Mouse (Mus musculus) right cerebral cortex, adult 2 months (tissue): Measurements from ENCODE around the gene C5ar1.
"Not testable (repeated sequence)": the region's sequence is repeated elsewhere in the genome, so short reads cannot be mapped to it uniquely, and the experiment has no call there.

Experiments
- DNase-seq, 2 experiments: peaks; one replicate each; pipeline ENCODE4 v3.0.0; 2021 to 2022; ENCODE audit warnings: low spot score in 2 of 2

C5ar1 gene

GRCm38 (mm10) chr7:16259110-16259590, at the start of gene C5ar1:
Gene C5ar1, minus strand, starts transcription at chr7:16259540.
- no peak for DNase-seq

GRCm38 (mm10) chr7:16308555-16309317, 49.4 kb upstream of the C5ar1 start:
- DNase-seq: peak in 1 of 2 experiments; percentile 9

- not testable (repeated sequence) for DNase-seq
Observed at GRCm38 (mm10) chr7:16308093-16308492, 48.8 kb upstream of the C5ar1 start, which contains the start of gene Bbc3. Gene Bbc3, plus strand, starts transcription at chr7:16308393.

GRCm38 (mm10) chr7:16307141-16307540, 47.8 kb upstream of the C5ar1 start:
- DNase-seq: not testable (repeated sequence)

- DNase-seq: peak; percentile 96
Observed at GRCm38 (mm10) chr7:16299419-16300035, 40.2 kb upstream of the C5ar1 start.

- no peak for DNase-seq
Observed at GRCm38 (mm10) chr7:16298927-16299326, 39.6 kb upstream of the C5ar1 start.

GRCm38 (mm10) chr7:16297616-16298015, 38.3 kb upstream of the C5ar1 start:
- DNase-seq: no peak

- peak; percentile 78 for DNase-seq
Observed at GRCm38 (mm10) chr7:16296766-16297390, 37.5 kb upstream of the C5ar1 start.

GRCm38 (mm10) chr7:16296146-16296545, 36.8 kb upstream of the C5ar1 start:
- peak in 1 of 2 experiments; percentile 16 for DNase-seq

GRCm38 (mm10) chr7:16295321-16295900, 36.1 kb upstream of the C5ar1 start:
- DNase-seq: peak; percentile 82 to 87

GRCm38 (mm10) chr7:16294837-16295236, 35.5 kb upstream of the C5ar1 start:
- peak; percentile 96 to 98 for DNase-seq

GRCm38 (mm10) chr7:16294346-16294745, 35.0 kb upstream of the C5ar1 start:
- DNase-seq: peak in 1 of 2 experiments; percentile 39

- DNase-seq: no peak
Observed at GRCm38 (mm10) chr7:16287791-16288190, 28.5 kb upstream of the C5ar1 start.

GRCm38 (mm10) chr7:16287016-16287415, 27.7 kb upstream of the C5ar1 start:
- no peak for DNase-seq

- peak; percentile 97 to 98 for DNase-seq
Observed at GRCm38 (mm10) chr7:16286026-16286961, 27.0 kb upstream of the C5ar1 start, which contains the start of gene Ccdc9. Gene Ccdc9, minus strand, starts transcription at chr7:16286795.

- DNase-seq: peak; percentile 24 to 29
Observed at GRCm38 (mm10) chr7:16285450-16286025, 26.2 kb upstream of the C5ar1 start.

GRCm38 (mm10) chr7:16284904-16285303, 25.6 kb upstream of the C5ar1 start:
- DNase-seq: no peak

- no peak for DNase-seq
Observed at GRCm38 (mm10) chr7:16284001-16284400, 24.7 kb upstream of the C5ar1 start.

GRCm38 (mm10) chr7:16282334-16282733, 23.0 kb upstream of the C5ar1 start:
- no peak for DNase-seq

GRCm38 (mm10) chr7:16280721-16281120, 21.4 kb upstream of the C5ar1 start:
- no peak for DNase-seq
